Mouse (Mus musculus) layer of hippocampus, postnatal 10 days (tissue): ENCODE data around the gene Nudt22. TPM values are rescaled to one million over a fixed set of nuclear protein-coding genes. Genes with fewer than 3 reads are reported as not detected.
"Not testable (repeated sequence)": the region's sequence is repeated elsewhere in the genome, so short reads cannot be mapped to it uniquely, and the experiment has no call there.

Experiments used
- DNase-seq, 2 experiments: peaks; one replicate each; pipeline ENCODE4 v3.0.0; 2021; ENCODE audit warnings: low spot score in 2 of 2
- total RNA-seq, 2 experiments: library from RNA; stranded (reverse); gene quantifications; 2 replicates each; pipeline ENCODE4 v1.2.3; 2021

Nudt22 gene
- total RNA-seq, 2 experiments from 2014 or later: 10.2 to 11.3 TPM

- DNase-seq: no peak
These were observed 494 bp downstream of the Nudt22 start for GRCm38 (mm10) chr19:6995255-6995991.

GRCm38 (mm10) chr19:6994489-6994888 is 1.4 kb downstream of the Nudt22 start:
- no peak for DNase-seq

- DNase-seq: no peak
These were observed 1.9 kb downstream of the Nudt22 start for GRCm38 (mm10) chr19:6994002-6994401.

- DNase-seq: no peak
These were observed 2.7 kb downstream of the Nudt22 start for GRCm38 (mm10) chr19:6993011-6993770.

GRCm38 (mm10) chr19:6992011-6992858 is 3.7 kb downstream of the Nudt22 start, which contains the start of gene Dnajc4:
Dnajc4 (minus strand) TSS chr19:6992572.
- peak; percentile 93 to 95 for DNase-seq

GRCm38 (mm10) chr19:6991166-6991565 is 4.8 kb downstream of the Nudt22 start:
- DNase-seq: not testable (repeated sequence)

- no peak for DNase-seq
These were observed 5.2 kb downstream of the Nudt22 start for GRCm38 (mm10) chr19:6990712-6991111.

- DNase-seq: no peak
These were observed 6.7 kb downstream of the Nudt22 start for GRCm38 (mm10) chr19:6989251-6989650.

- no peak for DNase-seq
These were observed 8.0 kb downstream of the Nudt22 start for GRCm38 (mm10) chr19:6987904-6988285.

GRCm38 (mm10) chr19:6987061-6987903 is 8.6 kb downstream of the Nudt22 start, which contains the start of gene Vegfb:
Vegfb (minus strand) TSS chr19:6987651.
- peak; percentile 60 to 76 for DNase-seq

- no peak for DNase-seq
These were observed 9.8 kb downstream of the Nudt22 start for GRCm38 (mm10) chr19:6985951-6986708.

- no peak for DNase-seq
These were observed 10.6 kb downstream of the Nudt22 start for GRCm38 (mm10) chr19:6985300-6985699.

- no peak for DNase-seq
These were observed 12.3 kb downstream of the Nudt22 start for GRCm38 (mm10) chr19:6983621-6984020.

GRCm38 (mm10) chr19:6981465-6981864 is 14.5 kb downstream of the Nudt22 start:
- no peak for DNase-seq

- peak; percentile 99 for DNase-seq
These were observed 15.4 kb downstream of the Nudt22 start, which contains the start of gene Fkbp2 for GRCm38 (mm10) chr19:6980381-6981093. Fkbp2 (minus strand) TSS chr19:6980501.

- peak; percentile 99 to 100 for DNase-seq
These were observed 16.2 kb downstream of the Nudt22 start for GRCm38 (mm10) chr19:6979486-6980380.

- peak; percentile 32 to 52 for DNase-seq
These were observed 16.9 kb downstream of the Nudt22 start for GRCm38 (mm10) chr19:6979001-6979479.

GRCm38 (mm10) chr19:6978639-6978974 is 17.3 kb downstream of the Nudt22 start:
- no peak for DNase-seq
